Mouse (Mus musculus): ENCODE measurements around the gene Snx32.
A peak's percentile ranks its signal among the peaks of the same experiment; 100 is the strongest.

The Snx32 gene

DNA sequence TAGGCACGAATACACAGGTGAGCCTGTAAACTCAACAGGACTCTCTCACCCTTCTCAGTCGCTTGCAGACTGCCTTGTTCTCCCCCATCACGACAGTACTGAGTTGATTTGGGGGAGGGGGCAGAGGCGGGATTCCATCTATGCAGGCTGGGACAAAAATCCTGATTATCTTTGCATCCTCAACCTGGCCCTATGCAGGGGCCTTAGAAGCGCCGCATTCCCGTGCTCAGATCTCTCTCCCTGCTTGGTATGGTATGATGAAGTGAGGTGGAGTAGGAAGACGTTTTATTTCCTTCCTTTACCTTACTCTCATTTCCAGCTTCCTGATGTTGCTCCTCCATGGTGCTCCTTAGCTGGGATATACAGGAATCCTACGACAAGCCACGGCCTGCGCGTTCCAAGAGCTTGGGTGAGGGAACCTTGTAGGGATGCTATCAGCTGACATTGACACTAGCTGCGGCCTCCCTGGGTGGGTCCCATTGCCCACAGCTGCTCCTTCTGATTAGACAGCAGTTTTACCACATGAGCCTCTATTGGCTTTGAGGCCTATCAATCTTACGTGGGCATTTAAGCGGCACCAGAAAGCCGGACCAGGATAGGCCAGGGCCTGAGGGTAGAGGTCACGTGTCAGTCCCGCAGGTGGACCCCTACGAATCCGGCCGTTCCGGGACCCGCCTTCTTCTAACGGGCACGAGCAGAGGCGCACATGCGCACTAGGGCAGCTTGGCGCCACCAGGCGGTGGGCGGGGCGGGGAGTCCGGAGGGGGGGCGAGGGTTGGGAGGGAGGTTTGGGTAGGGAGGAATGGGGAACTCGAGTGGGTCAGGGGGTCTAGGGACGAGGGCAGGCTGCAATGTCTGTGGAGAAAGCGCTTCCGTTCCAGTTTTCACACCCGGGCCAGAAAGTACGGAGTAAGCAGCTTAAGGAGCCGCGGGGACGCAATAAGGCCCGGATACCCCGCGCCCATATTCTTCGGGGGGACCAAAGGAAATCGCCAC lies at the start of gene Snx32:
Snx32 (minus strand) TSS at position 508 of the 996 bp plus-strand sequence.
- DNase-seq: peak; percentile 97 to 98

DNA sequence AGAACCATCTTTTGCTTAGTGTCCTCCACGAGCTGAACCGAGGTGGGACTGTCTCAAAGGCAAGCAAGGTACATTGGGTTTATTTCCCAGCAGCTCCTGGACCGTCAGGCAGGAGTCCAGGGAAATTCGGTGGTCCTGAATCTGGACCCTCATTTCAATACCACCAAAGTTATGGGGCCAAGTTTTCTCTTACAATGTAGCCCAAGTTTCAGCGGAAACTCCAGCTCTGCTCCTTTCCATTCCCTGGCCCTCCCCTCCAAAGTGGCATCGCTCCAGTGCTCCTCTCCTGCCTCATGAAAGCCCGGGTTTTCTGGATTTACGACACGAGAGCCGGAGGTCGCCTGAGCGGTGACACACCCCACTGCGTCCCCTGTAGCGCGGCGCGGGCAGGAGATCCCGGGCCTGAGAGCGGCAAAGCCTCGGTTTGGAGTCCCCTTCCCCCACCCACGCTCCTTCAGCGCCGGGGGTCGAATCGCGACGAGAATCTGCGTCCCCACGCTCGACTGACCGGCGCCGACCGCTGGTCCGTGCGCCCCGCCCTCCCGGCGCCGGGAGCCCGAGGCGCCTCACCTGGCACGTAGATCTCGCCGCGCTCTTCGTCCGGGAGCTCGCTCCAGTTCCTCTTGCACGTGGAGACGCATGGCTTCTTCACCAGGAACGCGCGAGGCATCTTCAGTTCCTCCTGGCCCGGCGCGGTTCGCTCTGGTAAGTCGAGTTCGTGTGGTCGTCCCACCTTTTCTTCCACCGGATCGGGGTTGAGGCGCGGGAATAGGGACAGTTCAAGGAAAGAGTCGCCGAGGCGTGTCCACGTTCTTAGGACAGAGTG lies 49.5 kb upstream of the Snx32 start:
- DNase-seq: no peak

DNA sequence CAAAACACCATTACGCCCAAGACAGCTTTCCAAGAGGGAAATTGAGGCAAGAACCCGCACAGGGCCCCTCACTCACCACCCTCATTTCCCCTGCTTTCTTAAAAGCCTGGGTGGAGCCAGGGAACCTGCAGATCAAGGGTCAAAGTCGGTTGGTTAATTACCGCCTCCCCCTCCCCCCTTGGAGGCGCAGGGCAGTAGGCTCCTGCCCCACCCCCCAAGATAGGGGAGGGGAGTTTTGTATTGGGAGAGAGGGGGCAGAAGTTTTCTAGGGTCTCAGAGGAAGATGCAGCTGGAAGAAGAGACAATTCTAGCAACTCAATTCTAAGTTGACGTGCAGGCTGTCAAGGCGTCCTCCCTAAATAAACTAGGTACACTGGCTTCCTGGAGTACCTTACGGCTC lies 48.9 kb upstream of the Snx32 start:
- DNase-seq: no peak

DNA sequence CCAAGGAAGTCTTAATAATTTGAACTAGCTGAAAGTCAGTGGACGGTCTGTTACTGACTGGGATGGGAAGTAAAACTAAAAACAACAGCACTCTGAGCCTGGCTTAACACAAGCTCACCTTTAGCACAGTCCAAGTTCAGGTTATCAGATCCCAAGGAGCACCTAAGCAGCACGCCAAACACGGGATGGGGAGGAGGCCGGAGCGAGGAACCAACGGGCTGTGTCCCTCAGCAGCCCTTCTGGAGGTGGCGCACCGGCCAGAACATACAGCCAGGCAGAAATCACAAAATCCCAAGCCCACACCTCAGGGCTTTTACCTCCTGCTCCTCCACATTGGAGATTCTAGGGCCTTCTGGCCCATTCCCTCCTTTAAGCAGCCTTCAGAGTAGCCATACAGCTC lies 48.4 kb upstream of the Snx32 start:
- no peak for DNase-seq

DNA sequence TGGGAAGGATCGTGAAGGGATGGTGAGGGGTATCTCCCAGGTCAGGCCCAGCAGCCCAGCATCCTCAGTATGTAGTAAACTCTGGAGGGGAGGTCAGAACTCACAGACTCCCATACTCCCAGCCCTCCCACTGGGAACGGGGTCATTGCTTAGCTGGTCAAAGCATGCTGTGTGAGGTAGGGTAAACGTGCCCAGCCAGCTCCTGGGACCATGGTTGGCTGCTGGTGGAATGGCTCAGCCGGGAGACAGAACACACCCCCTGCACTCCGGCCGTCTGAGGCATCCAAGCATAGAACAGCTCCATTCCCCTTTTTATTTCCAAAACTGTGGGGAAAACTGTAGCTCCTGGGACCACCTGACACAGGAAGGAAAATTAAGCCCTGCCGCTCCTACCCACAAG lies 47.8 kb upstream of the Snx32 start:
- no peak for DNase-seq

DNA sequence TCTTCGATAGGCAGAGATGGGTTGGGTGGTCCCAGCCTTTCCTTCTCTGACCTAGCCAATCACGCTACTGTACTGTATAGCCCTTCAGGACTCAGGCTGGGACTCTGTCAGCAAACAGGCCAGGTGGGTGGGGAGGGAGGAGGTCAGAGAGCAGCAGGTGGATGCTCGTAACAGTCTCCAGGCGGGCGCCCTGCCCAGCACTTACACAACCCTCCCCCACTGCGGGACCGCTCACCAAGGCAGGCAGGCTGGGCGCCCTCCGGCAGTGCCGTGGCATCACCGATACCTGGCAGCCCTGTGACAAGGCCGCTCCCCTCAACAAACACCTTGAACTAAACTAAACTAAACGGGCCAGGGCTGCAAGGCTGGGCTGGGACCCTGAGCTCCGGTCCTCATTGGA lies 43.9 kb upstream of the Snx32 start:
- no peak for DNase-seq

DNA sequence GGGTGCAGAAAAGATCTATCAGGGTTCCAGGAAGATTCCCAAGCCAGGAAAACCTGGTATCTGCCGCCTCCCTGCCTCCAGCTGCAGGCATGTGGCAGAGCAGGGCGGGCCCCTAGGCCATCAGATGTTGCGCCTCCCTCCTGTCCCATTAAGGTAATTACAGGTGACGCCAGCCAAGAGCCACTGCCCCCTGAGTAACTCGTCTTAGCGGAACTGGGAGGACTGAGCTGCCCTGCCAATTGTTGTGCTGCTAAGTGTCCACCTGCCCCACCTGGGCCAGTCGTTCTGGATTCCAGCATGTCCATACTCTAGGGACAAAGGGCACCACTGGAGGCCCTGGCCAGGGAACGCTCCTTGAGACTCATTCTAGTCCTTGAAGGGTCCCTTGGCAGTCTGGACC lies 43.5 kb upstream of the Snx32 start:
- no peak for DNase-seq

DNA sequence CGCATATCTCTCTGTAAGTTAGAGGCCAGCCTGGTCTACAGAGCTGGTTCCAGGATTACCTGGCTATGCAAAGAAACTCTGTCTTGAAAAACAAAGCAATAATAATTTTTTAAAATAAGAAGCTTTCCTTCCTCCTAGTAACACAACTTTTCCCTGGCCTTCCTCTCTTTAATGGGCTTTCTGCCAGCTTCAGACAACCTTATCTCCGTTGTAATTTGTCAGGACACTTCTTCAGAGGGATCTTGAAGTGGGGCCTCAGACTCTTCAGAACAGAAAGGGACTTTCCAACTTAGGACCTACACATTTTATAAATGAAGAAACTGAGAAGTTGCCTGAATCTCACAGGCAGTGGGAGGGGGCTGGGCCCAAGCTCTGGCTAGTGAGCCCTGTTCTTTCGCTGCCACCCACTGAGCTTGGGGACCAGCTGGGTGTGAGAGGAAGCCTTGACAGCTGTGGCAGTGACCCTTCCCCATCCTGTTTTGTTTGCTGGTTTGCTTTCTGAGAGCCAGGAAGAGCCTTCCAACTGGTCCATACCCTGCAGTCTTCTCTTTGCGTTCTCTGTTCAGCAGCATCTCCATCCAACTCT lies 37.2 kb upstream of the Snx32 start:
- no peak for DNase-seq

DNA sequence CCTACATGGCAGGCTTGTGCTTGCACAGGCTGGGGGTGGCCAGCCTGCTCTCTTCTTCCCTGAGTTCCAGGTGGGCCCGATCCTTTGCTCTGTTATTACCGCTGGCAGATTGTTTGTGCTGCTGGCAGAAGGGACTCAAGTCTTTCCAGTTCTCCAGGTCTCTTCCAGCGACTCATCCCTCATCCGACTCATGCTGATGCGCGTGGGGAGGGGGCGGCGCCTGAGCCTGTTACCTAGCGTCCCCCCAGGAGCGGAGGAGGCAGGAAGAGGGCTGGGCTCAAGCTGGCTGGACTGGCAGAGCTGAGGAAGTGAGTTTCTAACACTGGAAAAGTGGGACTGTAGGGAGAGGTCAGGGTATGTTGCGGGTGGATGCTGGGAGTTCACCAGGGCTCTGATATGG lies 33.7 kb upstream of the Snx32 start:
- no peak for DNase-seq

DNA sequence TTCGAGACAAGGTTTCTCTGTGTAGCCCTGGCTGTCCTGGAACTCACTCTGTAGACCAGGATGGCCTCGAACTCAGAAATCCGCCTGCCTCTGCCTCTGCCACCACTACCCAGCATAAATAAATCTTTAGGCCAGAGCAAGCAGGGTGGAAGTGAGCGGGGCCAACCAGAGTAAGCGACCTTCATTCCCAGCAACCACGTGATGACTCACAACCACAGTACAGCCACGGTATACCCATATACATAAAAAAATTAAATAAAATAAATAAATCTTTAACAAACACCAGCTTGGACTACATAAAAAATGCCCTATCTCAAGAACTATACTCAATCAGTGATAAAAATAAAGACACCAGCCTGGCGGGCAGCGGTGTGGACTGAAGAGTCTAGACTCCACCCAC lies 33.0 kb upstream of the Snx32 start:
- DNase-seq: no peak

DNA sequence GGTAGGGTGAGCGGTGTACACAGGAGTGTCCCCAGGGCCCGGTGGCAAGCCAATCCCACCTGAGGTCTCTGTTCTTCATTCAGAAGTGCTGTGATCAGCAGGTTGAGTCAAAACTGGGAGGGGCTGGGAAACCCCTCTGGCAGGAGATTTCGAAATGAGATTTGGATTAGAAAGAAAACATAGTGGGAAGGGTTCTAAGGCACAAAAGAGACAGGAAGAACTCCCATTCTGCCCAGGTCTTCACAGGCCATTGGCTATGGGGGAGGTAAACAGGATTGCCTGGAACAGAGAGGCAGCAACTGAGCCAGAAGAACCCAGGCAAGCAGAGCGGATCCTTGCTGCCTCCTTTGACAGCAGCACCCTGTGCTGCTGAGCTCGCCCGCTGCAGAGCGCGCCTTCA lies 28.4 kb upstream of the Snx32 start:
- DNase-seq: no peak

DNA sequence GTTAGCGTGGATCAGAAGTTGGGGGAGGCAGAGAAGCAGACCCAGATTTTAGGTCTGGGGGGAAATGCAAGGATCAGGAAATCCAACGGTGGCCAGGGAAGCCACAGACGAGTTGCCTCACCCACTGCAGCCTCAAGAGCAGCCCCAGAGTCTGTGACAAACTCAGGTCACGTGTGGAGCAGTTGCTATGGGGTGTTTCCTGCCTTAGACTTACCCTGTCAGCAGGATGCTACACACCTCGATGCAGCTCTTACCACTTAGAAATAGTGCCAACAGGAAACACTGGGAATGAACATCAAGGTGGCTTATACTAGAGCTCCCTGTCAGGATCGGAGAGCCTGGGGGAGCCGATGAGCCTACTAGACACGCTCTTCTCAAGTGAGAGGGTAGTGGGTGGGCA lies 22.2 kb upstream of the Snx32 start:
- DNase-seq: no peak

DNA sequence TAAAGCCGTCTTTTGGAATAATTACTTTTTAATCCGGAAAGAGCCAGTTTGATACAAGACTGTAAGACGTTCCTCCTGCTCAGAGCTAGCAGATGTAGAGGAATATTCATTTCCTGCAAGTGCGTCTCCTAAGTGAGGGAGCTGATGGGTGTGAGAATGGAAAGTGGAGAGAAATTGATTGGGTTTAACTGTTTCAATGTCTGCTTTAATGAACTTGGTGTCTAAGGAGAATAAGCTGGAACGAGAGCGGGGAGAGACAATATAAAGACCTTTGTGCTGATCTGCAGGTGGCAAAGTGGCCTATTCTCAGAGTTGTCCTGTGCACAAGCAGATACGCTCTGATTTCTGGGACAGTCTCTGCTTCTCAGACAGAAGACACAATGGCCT lies 19.8 kb upstream of the Snx32 start:
- no peak for DNase-seq

DNA sequence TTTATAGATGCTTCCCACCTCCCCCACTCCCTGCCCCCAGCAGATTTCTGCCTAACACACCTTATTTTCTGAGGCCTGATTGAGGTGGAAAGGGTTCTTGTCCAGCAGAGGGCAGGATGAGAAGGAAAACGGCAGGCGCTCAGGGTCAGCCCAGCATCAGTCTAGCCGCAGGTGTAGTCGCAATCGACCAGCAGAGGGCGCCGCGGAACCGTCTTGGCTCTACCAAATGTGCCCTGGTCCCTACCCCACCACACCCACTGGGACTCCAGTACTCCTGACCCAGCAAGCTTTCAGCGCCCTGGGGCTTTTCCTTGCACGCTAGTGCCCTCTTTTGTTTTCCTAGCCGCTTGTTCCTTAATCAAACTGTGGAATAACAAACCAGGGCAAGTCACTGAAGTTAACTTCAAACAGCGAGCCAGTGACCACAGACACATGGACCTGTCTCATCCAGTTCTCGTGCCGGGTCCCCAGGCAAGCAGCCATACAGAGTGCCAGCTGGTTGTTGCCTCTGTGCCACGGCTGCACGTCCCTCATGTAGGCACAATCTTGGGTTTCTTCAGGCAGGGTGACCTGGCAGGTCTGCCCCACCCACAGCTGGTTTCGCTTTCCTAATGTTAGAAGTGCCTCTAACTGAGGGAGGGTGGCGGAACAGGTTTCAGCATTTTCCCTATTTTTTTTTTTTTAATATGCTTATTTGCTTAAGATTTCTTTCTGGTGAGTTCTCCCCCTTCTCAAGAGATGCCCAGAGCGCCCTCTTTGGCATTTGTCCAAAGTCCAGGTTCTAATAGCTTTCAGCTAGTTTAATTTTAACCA lies 19.2 kb upstream of the Snx32 start:
- peak; percentile 98 to 99 for DNase-seq

DNA sequence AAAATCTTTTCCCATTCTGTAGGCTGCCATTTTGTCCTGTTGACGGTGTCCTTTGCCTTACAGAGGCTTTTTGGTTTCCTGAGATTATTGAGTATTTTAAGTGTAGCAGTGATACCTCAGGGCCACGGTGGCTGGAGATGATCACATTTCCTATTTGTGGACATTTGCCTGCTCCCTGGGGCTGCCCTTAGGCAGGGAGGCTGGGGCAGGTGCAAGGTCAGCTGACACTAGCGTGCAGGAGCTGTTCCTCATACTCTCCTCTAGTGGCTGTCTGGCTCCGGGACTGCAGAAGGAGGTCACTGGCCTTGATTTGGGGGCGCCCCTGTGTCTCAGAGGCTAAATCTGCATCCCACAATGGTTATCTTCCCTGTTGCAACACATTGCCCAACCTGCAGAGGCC lies 14.9 kb upstream of the Snx32 start:
- DNase-seq: no peak

DNA sequence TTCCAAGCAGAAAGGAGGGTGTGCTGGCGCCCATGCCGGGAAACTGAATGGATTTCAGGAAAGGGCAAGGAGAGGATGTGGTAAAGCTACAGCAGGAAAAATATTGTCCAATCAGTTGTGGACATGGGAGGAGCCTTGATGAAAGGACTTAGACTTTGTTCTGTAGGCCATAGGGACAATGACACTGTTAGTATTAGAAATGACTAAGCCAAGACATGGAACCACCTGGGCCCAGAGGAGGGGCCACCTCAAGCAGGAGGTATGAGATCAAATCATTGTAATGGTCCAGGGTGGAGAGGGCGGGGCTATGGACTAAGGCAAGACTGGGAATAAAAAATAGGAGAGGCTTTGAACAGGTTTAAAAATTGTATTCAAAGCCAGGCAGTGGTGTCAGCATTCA lies 8.4 kb upstream of the Snx32 start:
- DNase-seq: no peak

DNA sequence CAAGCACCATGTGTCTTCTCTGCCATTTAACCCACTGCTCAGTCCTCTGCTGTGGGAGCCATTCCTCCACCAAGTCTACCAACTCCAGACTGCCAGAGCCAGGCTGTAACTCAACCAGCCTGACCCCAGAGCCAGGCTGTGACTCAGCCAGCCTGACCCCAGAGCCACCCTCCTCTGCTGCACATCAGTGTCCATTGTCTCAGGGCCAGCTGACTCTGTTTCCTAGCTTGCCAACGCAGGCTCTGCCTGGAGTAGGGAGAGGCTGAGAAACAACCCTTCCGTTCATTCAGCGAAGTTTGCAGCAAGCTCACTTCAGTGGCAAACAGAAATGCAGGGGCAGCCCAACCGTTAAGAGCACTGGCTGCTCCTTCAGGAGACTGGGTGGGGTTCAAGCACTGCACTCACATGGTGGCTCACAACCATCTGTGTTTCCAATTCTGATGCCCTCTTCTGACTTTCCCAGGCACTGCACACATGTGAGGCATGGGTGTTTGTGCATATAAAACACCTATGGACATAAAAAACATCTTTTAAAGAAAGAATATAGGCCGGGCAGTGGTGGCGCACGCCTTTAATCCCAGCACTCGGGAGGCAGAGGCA lies 6.7 kb upstream of the Snx32 start:
- DNase-seq: no peak

DNA sequence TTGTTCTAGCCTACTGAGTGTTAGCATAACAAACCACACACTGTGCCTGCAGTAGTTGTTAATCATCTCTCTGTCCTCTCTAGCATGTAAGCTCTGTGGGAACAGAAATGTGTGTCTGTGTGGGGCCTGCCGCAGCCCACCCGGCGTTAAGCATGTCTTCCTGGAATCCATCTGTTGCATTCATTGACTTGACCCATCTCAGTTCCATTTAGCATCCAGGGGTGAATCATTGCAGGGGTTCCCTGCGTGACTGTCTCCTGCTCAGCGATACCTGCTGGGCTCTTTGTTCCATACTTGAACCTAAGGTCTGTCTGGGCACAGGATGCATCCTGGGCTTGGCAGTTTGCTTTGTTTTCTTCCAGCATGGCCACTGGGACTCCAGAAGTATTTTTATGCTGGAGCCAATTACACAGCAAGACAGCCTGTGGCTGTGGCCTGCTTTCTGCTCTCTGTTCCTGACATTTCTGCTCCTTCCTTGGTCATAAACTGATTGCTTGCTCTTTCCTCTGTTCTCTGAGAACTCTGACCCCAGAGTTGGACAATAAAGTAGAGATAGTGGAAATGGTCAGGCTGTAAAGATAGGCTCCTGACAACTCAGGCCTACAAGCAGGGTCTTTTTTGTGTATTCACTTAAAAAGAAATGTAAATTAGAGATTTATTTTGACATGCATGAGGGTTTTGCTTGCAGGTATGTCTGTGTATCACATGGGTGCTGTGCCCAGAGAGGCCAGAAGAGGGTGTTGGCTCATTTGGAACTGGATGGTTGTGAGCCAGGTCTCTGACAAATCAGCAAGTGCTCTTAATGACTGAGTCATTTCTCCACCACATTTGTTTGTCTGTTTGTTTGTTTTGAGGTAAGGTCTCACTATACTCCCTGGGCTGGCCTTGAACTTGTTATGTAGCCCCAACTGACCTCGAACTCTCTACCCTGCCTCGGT lies 5.8 kb upstream of the Snx32 start:
- no peak for DNase-seq

DNA sequence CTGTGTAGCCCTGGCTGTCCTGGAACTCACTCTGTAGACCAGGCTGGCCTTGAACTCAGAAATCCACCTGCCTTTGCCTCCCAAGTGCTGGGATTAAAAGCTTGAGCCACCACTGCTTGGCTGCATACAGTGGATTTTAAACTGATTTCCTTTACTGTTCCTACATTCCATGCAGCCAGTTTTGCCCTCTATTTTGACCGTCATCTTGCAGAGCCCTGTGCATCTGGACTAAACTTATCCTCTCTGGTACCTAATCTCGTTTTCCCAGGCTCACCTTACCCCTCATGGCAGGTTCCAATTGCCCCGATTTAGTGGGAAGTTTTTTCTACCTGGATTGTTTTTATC lies 2.6 kb upstream of the Snx32 start:
- no peak for DNase-seq

DNA sequence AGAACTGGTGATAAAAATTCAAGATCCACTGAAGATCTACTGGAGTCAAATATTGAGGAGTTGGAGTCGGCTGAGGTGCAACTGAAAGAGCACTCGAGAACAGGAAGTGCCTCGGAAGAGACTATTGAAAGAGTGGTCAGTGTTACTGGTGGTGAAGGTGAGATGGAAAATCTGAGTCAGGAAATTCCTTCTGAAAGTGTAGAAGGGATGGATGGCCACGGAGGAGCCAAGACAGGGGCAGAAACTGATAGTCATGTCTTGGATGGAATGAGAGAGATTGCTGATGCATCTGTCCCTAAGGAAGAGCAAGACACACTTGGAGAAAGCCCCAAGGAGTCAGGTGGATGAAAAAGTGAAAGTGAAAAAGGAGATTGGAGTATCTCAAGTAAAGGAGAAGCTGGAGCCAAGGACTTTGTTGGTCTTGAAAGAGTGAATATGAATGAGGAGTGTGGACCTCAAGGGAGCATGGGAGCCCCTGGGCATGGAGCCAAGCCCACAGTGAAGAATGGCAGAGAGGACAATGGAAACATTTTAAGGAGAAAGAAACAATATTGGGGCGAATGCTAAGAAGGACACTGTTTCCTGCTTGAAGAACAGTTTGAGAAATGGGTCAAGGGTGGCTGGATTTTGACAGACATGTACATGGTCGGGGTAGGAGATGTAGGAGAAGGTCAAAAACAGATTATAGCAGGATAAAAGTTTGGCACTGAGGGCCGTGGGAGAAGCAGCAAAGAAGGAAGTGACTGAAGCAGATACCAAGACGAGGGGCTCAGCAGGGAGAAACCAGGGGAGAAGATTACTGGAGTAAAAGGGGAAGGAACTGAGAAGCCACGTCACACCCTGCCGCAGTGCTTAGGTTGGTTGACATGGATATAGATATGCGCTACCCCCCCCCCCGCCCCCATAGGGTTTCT lies 2.0 kb upstream of the Snx32 start:
- no peak for DNase-seq
